Mouse (Mus musculus) retina, postnatal 7 days (tissue): ENCODE measurements around the gene Sdr16c6.

Experiments used
- DNase-seq: peaks from one replicate; pipeline ENCODE4 v3.0.0-alpha.2; 2012; ENCODE audit warnings: low read depth, low spot score

Sdr16c6 gene

DNA sequence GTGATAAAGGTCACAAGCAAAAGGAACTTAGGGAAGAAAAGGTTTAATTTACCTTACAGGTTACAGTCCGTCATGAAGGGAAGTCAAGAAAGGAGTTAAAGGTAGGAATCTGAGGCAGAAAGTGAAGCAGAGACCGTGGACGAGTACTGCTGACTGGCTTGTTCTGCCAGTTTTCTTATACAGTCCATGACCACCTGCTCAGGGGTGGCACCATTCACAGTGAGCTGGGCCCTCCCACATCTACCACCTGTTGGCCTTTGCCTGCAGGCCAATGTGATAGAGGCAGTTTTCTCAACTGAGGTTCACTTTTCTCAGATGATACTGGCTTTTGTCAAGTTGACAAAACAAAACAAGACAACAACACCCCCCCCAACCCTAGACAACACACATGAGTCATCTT is at the start of gene Sdr16c6:
Gene Sdr16c6 (minus strand): TSS at position 151 of the 400 bp plus-strand sequence.
- DNase-seq, result no peak

DNA sequence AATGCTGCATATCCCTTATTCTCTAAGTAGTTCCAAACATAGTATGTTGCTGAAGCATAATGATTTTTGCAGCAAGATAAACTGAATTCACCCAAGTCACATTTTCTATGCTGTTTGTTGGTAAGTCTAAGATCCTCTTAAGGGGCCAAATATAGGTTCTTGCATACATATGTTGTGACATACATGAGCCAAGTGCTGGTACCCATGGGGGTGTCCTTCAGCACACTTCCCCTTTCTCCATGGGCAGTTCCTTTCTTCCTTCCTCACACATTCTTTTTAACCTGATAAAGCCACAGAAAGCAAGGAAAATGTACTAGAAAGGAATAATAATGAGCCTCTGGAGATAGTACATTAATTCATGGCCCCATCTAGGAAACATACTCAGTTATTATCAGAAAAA is 2.9 kb upstream of the Sdr16c6 start:
- DNase-seq, result no peak

GRCm38 (mm10) chr4:4079132-4079531 is 1.8 kb upstream of the Sdr16c6 start:
- DNase-seq, result no peak

DNA sequence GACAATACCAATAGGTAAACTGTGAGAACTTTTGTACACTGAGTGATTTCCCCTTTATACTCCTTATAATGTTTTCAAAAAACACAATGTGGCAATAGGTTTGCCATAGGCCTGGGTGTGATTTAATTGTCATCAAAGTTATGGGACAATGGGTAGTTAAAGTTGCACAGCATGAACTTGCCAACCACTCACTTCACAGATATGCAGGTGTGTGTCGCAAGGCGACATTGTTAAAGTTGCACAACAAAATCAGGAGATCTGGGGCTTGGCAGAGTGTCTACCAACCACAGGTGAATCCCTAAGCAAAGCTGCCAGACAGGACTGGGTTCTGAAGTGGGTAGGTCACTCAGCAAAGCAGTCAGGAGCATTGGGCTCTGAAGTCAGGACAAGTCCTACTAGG is 1.3 kb downstream of the Sdr16c6 start:
- no peak for DNase-seq
